Mouse (Mus musculus) embryonic facial prominence, embryonic 10.5 days (tissue): Measurements from ENCODE around the gene Tmem17. TPM values are rescaled to one million over a fixed set of nuclear protein-coding genes. Genes with fewer than 3 reads are reported as not detected.

Experiments used
- DNase-seq: peaks from one replicate; pipeline ENCODE4 v3.0.0-alpha.2; 2017; ENCODE audit warnings: low spot score
- H3K27ac ChIP-seq: fragments of 300-500 bp; sonication (generic); replicated peaks from 2 replicates; pipeline ENCODE4 v1.5.1; 2016; ENCODE audit warnings: mild to moderate bottlenecking
- H3K27me3 ChIP-seq: fragments of 300-500 bp; sonication (generic); replicated peaks from 2 replicates; pipeline ENCODE4 v1.6.1; 2016; ENCODE audit warnings: low read depth, mild to moderate bottlenecking; ENCODE audit not compliant: poor library complexity, severe bottlenecking
- H3K36me3 ChIP-seq: fragments of 300-500 bp; sonication (generic); replicated peaks from 2 replicates; pipeline ENCODE4 v1.6.1; 2016; ENCODE audit warnings: mild to moderate bottlenecking, moderate library complexity
- H3K4me1 ChIP-seq: fragments of 300-500 bp; sonication (generic); 2 replicates; pipeline ENCODE4 v1.6.1; 2016
- H3K4me3 ChIP-seq: fragments of 300-500 bp; sonication (generic); 2 replicates; pipeline ENCODE4 v1.5.1; 2016; ENCODE audit warnings: mild to moderate bottlenecking, moderate library complexity
- H3K9me3 ChIP-seq: fragments of 300-500 bp; sonication (generic); 2 replicates; pipeline ENCODE4 v1.6.1; 2016; ENCODE audit warnings: mild to moderate bottlenecking
- WGBS: fragments of 180-500 bp; shearing (Covaris S2); methylation state at CpG from one replicate; pipeline ENCODE4 v1.1.7; 2016; 5-methylcytosine and 5-hydroxymethylcytosine counted together
- polyA plus RNA-seq: library from polyadenylated mRNA; unstranded; fragments of >200 nt; fragmentation: Nextera tagmentation; extraction: Ambion mirVana; gene quantifications from 2 replicates; pipeline ENCODE4 v1.2.1, GENCODE M21; 2016

Gene Tmem17
- polyA plus RNA-seq, 1 experiment from 2014 or later, result 13.2 TPM

DNA sequence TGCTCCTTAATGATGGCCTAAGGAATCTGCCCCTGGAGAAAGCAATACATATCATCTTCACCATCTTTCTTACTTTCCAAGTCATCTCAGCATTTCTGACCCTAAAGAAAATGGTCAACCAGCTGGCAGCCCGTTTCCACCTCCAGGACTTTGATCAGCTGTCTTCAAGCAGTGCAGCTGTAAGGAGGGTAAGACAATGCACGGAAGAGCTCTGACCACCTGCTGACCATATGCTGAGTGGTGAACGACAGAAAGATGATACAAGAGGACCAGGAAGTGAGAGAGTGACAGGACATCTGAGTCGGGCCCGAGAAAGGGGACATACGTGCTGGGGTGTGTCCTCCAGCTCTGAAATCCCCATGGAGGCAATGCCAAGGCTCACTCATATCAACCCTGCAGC is 6.6 kb downstream of the Tmem17 start:
- 87% methylated on average over 6 of the region's 6 CpGs for WGBS
- Histone ChIP-seq H3K9me3 (peaks cover 11% of the 10 kb centered on the region), H3K27ac (no peak overlapping the region), H3K36me3 (peaks cover 32% of the 10 kb centered on the region), H3K4me1 (no peaks in the 10 kb centered on the region), H3K4me3 (no peak overlapping the region), H3K27me3 (no peaks in the 10 kb centered on the region)
- no peak for DNase-seq

DNA sequence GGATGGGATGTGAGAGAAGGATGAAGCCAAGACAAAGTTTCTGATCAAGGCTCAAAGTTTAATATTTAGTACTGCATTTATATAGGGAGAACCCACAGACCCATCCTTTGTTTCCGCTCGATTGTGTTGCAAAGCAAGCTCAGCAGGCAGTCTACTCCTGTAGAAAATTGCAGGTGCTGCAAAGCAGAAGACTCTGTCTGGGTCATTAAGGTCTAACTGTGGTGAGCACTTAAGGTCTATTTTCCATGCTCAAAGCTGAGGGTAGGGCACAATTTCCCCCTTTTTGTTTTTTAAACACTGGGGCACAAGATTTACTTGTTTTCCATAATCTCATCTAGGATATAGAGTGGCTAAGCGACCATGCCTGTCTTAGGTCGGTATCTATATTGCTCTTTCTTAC is 8.4 kb downstream of the Tmem17 start:
- Histone ChIP-seq H3K36me3 (peaks cover 32% of the 10 kb centered on the region), H3K27me3 (no peaks in the 10 kb centered on the region), H3K4me1 (no peaks in the 10 kb centered on the region), H3K9me3 (peaks cover 11% of the 10 kb centered on the region), H3K4me3 (no peak overlapping the region), H3K27ac (no peak overlapping the region)
- 90% methylated on average over 4 of the region's 4 CpGs for WGBS
- no peak for DNase-seq

DNA sequence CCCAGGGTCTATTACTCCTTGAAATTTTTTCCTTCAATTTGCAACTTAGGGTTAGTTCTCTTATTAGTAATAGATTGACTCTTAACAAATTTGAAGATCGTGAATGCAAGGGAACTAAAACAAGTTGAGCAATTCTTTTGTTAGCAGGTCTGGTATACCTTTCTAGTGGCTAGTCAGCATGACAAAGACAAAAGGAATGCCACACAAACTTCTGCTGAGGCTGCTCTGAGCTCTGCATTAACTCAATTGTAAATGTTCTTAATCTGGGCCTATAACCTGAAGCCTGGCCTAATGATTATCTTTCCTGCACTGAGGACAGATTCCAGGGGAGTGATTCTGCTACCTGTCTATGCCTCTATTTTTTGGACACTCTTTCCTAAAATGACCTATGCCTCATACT is 12.7 kb downstream of the Tmem17 start:
- H3K27me3 ChIP-seq, result no peaks in the 10 kb centered on the region
- DNase-seq, result no peak
- WGBS, result 83% methylated on average over 1 of the region's 1 CpGs
- H3K36me3 ChIP-seq, result peaks cover 13% of the 10 kb centered on the region
- no peak overlapping the region for H3K27ac ChIP-seq
- no peaks in the 10 kb centered on the region for H3K4me1 ChIP-seq
- H3K9me3 ChIP-seq, result peaks cover 14% of the 10 kb centered on the region
- H3K4me3 ChIP-seq, result no peak overlapping the region

DNA sequence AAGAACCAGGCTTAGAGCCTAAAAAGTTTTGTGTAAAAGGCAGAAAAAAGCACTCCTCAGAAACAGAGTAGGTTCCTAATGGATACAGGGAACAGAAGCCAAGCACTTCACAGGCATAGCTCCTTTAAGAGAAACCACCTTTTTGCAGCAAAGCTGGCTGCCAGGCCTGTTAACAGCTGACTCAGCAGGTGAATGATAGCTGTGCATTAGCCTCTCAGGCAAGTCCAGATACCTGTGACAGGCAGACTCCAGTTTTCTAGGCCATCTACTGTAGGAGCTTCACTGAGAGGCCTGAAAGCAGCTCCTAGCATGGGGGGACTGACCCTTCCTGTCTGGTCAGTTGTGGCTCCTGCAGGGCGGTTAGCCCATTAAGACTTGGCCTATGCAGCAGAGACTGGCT is 28.7 kb downstream of the Tmem17 start:
- DNase-seq, result no peak
- Histone ChIP-seq H3K27me3 (no peaks in the 10 kb centered on the region), H3K9me3 (no peaks in the 10 kb centered on the region), H3K27ac (no peak overlapping the region), H3K4me1 (no peaks in the 10 kb centered on the region), H3K4me3 (no peak overlapping the region), H3K36me3 (no peaks in the 10 kb centered on the region)
- 44% methylated on average over 1 of the region's 1 CpGs for WGBS

DNA sequence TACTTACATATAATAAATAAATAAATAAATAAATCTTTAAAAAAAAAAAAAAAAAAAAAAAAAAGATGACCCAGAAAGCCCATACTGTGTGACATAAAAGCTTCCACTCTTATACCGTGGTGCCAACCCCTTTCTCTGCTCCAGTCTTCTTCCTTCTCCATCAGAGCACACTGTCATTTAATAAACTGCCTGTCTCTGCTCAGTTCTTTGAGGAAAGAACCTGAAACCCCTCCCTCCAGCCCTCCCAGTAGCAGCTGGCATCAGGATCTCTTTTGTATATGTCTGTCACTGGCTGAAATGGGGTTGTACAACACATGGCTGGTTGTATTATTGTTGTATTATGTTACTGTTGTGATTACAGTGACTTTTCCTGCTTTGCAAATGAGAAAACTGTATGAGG is 48.2 kb downstream of the Tmem17 start:
- Histone ChIP-seq H3K4me1 (peaks cover 8% of the 10 kb centered on the region; the same call in 1 of the 2 replicates), H3K4me3 (no peak overlapping the region), H3K27me3 (no peaks in the 10 kb centered on the region), H3K27ac (no peak overlapping the region), H3K9me3 (no peaks in the 10 kb centered on the region), H3K36me3 (no peaks in the 10 kb centered on the region)
- WGBS, result 76% methylated on average over 1 of the region's 1 CpGs
- DNase-seq, result no peak

DNA sequence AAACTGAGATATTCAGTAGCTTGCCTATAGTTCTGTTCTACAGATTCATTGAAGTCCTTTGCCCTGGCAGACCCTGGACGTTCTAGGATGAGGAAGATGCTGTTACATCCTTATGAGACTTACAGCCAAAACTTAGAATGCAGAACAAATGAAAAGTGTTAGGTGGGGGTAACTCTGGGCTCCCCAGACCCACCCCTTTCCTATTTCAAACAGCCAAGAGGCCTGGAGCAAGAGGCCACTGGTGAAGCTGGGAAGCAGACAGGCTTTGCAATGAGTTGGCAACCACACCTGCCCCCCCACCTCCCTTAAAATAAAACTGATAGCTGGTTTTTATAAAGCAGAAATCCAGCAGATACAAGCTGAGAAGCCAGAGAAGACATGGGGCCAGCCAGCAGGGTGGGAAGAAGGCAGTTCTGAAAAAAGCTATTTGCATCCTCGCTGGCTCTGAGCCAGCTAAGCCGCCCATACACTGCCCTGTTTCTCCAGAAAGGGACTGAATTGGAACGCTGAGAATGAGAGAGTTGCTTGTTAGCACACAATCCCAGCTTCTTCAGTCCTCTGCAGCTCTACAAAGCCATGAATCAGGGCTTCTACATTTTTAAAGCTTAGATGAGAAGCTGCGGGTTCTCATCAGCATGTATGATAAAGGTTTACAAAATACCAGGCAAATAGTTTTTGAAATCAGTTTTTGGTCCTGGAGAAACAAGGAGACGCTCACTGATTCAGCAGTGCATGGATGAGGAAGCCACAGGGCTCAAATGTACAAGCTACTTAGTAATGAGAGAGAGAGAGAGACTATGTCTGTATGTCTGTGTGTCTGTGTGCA is 48.8 kb downstream of the Tmem17 start:
- DNase-seq, result no peak
- Histone ChIP-seq H3K9me3 (no peaks in the 10 kb centered on the region), H3K4me1 (peaks cover 8% of the 10 kb centered on the region; the same call in 1 of the 2 replicates), H3K36me3 (no peaks in the 10 kb centered on the region), H3K27ac (peak overlapping the region; percentile 40; the same call in 1 of the 2 replicates), H3K4me3 (no peak overlapping the region), H3K27me3 (no peaks in the 10 kb centered on the region)
- WGBS, result 55% methylated on average over 6 of the region's 6 CpGs

DNA sequence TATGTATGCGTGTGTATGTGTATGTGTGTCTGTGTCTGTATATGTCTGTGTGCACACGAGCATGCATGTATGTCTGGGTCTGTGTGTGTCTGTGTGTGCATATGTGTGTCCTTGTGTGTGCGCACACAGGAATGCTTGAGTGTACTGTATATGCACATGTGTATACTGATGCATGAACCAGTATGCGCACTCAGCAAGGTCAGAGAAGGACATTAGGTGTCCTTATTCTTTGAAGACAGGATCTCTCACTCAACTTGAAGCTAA is 49.4 kb downstream of the Tmem17 start:
- H3K4me3 ChIP-seq, result no peak overlapping the region
- H3K36me3 ChIP-seq, result no peaks in the 10 kb centered on the region
- H3K4me1 ChIP-seq, result peaks cover 8% of the 10 kb centered on the region; the same call in 1 of the 2 replicates
- no peaks in the 10 kb centered on the region for H3K27me3 ChIP-seq
- DNase-seq, result no peak
- WGBS, result 93% methylated on average over 4 of the region's 4 CpGs
- no peaks in the 10 kb centered on the region for H3K9me3 ChIP-seq
- H3K27ac ChIP-seq, result no peak overlapping the region

DNA sequence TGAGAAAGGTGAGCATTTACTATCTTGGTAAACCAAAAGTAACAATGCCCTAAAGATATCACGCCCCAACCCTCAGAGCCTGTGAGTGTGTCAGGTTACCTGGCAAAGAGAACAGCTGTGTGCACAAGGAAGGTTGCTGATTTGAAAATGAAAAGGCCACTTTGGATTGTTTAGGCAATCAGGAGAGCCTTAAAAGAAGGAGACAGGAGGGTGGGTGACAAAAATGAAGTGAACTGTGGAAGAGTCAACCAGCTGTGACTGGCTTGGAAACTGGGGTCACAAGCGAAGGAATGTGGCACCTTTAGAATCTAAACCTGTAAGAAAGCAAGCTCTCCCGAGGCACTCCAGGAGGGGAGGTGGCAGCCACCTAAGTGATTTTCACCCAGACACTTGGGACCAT is 51.8 kb downstream of the Tmem17 start:
- DNase-seq, result no peak
- no peaks in the 10 kb centered on the region for H3K9me3 ChIP-seq
- H3K4me1 ChIP-seq, result peaks cover 8% of the 10 kb centered on the region; the same call in 1 of the 2 replicates
- 76% methylated on average over 3 of the region's 3 CpGs for WGBS
- no peak overlapping the region for H3K27ac ChIP-seq
- H3K27me3 ChIP-seq, result no peaks in the 10 kb centered on the region
- H3K4me3 ChIP-seq, result no peak overlapping the region
- H3K36me3 ChIP-seq, result no peaks in the 10 kb centered on the region

DNA sequence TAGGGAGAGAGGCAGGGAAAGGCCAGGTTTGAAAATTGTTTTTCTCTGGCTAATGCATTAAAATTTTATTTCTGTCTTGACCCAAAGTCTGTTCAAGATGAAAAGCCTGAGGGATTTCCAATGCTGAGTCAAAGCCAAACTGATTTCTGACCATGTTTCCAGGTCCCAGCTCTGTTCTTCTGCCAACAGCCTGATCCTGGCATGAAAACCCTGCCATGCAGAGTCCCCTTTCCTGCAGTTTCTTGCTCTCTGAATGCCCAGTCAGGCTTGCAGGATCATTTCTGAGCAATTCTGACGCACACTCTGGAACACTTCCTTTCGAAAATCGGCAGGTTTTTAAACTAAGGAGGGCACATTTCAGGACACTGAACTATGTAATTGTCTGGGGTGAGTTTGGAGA is 52.8 kb downstream of the Tmem17 start:
- Histone ChIP-seq H3K27me3 (no peaks in the 10 kb centered on the region), H3K4me1 (peaks cover 8% of the 10 kb centered on the region; the same call in 1 of the 2 replicates), H3K36me3 (no peaks in the 10 kb centered on the region), H3K9me3 (no peaks in the 10 kb centered on the region), H3K27ac (no peak overlapping the region), H3K4me3 (no peak overlapping the region)
- 93% methylated on average over 3 of the region's 3 CpGs for WGBS
- DNase-seq, result no peak

Other genes with a start within 250 kb of the Tmem17 start
- gene Ehbp1, start 169.8 kb upstream of the Tmem17 start, polyA plus RNA-seq, result 6.7 and 8.1 TPM in 2 replicates